Mouse (Mus musculus) C2C12 (cell line): Measurements from ENCODE around the gene Myh10.

Experiments
- CEBPB ChIP-seq: IDR thresholded peaks from one replicate; pipeline ENCODE4 v1.6.1; 2011; ENCODE audit warnings: low read depth, mild to moderate bottlenecking, control low read depth, moderate library complexity
- CTCF ChIP-seq: IDR thresholded peaks from one replicate; pipeline ENCODE4 v1.5.1; 2011; ENCODE audit not compliant: control insufficient read depth, insufficient read depth, insufficient read length
- MAX ChIP-seq: IDR thresholded peaks from one replicate; pipeline ENCODE4 v1.6.1; 2011; ENCODE audit warnings: mild to moderate bottlenecking, control low read depth
- MYOD1 ChIP-seq: IDR thresholded peaks from one replicate; pipeline ENCODE4 v1.6.1; 2011; ENCODE audit warnings: low read depth; ENCODE audit not compliant: control insufficient read depth, insufficient read length

GRCm38 (mm10) chr11:68704258-68704657 is 12.9 kb downstream of the Myh10 start:
- no peak for TF ChIP-seq CTCF
- TF ChIP-seq MYOD1, result no peak
- TF ChIP-seq MAX, result no peak
- no peak for TF ChIP-seq CEBPB
